Mouse (Mus musculus) ES-Bruce4 (cell line): ENCODE data around the gene E2f8.

Source experiments
- CTCF ChIP-seq: IDR thresholded peaks from one replicate; pipeline ENCODE4 v1.8.1; 2011; ENCODE audit warnings: low read depth, low read length
- POLR2A ChIP-seq: IDR thresholded peaks from one replicate; pipeline ENCODE4 v1.8.1; 2011; ENCODE audit warnings: low read length; ENCODE audit not compliant: insufficient read depth

- TF ChIP-seq POLR2A: no peak
- no peak for TF ChIP-seq CTCF
Measured at GRCm38 (mm10) chr7:48843541-48843940, 37.9 kb downstream of the E2f8 start.
